Mouse (Mus musculus): ENCODE results near the gene Gpcpd1. TPM values are rescaled to one million over a fixed set of nuclear protein-coding genes. Genes with fewer than 3 reads are reported as not detected.

Gpcpd1 gene
- total RNA-seq, 2 experiments from 2014 or later, result 110 to 147 TPM

DNA sequence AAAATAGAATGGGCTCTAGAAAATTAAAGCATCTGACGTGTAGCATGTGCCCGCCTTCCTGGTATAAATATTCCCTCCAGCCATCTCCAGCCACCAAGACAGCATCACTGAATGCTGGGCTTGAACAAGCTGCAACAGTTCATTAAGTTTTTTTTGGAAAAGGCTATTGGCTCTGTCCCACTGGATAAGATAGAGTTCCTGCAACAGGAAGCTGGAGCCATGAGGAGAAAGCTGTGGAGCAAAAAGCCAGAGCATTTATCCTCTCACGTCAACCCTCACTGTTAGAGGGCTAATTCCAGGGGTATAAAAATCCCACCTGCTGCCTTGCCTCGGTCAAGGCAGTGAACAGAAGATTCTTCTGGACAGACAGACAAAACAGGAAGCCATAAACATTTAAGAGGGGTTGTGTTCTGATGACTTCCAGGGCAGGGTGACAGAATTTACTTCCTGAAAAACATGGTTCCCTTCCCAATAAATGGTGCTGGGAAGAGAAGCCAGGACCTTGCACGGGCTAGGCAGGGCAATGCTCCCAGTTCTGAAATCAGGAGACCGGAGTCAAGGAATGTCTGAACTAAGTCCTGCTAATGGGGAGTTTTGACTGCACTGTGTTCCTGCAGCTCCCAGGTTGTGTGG, 2.5 kb upstream of the Gpcpd1 start:
- no peak for DNase-seq

DNA sequence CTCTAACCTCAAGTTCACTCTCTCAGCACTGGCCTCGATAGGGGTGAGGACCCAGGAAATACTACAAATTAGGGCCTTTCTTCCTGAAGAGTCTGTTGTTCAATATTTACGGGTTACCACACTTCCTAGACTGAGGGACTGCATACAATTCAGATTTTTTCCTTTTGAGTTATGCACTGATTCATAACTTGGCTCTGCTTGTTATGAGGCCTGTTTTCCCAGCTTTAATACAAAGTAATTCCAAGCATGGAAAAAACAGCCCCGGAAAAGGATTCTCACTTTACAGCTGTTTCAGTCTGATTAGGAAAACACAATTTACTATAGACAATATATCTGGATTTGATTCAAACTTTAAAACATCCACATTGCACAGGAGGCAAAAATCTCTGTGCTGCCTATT, 1.5 kb downstream of the Gpcpd1 start:
- DNase-seq, result no peak

DNA sequence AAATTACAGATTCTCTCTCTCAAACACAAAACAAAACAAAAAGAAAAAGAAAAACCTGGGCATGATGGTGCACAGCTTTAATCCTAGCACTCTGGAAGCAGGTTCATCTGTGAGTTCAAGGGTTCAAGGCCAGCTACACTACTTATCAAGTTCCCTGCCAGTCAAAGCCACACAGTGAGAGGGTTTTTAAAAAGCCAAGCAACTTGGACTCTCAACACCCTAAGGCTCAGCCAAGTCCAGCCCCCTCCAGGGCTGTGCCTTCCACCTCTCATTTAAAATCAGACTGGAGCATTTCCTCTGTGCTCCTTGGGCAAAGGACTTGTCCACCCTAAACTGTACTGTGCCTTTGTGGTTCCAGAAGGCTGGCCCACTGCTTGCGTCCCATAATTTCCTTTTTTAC, 3.3 kb downstream of the Gpcpd1 start:
- no peak for DNase-seq

DNA sequence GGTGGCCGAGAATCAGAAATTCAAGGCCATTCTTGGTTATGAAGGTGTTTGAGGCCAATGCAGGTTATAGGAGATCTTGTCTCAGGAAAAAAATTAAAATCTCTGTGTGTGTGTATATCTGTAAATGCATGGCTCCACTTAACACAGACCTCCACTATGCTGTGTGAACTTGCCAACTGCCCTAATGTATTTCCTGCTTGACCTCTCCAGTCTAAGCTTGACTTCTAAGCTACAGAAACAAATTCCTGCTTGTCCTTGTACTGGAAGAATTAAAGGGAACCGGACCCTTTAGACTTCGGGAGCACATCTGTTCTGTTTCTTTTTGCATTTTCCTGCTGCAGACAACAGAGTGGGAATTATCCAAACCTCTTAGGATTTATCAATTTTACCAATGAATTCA, 4.4 kb downstream of the Gpcpd1 start:
- no peak for DNase-seq

DNA sequence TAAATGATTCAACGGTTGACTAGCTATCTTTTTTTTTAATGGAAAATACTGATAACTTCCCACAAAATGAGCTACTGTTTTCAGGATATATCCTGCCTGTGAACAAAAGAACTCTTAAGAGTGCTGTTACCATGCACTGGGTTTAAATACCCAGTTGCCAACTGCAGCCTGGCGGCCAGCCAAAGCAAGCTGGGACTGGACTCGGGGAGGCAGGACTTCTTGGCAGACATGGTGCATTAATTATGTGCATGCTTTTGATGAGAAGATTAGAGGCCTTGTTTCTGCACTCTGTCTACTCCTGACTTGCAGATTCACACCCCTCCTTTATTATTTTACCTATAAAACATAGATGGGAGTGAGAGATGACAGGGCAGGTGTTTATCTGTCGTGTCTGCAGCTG, 5.3 kb downstream of the Gpcpd1 start:
- DNase-seq, result peak; percentile 47

DNA sequence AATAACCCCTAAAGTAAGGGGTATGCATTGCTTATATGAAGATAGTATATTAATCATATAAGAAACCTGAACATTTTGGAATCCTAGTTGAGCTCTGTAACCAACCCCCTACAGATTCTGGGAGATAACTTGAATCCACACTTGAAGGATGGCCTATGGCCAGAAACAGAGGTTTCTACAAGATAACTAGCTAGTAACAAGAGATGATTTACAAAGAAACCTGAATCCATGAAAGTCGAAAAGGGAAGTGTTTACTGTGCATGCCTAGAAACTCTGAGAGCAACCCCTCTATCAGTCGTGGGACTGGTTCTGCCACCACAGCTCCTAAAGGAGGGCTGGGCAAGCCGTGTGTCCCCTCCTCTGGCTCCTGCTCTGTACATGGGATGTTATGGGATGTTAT, 7.8 kb downstream of the Gpcpd1 start:
- DNase-seq, result no peak

DNA sequence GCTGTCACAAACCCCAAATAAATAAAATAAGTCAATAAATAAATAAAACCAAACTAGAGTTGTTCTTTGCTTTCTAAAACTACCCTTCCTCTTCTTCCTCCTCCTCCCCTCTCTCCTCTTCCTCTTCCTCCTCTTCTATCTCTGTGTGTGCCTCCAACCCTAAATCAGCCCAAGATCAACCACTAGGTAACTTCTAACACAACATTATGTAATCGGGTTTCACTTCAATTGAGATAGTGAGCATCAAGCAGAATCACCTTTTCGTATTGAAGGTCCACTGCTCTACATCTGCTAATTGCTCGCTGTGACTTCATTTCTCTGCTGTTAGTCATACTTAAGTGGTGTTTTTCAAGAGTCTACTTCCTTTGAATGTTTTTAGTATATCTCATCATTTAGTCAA, 8.8 kb downstream of the Gpcpd1 start:
- DNase-seq, result no peak

DNA sequence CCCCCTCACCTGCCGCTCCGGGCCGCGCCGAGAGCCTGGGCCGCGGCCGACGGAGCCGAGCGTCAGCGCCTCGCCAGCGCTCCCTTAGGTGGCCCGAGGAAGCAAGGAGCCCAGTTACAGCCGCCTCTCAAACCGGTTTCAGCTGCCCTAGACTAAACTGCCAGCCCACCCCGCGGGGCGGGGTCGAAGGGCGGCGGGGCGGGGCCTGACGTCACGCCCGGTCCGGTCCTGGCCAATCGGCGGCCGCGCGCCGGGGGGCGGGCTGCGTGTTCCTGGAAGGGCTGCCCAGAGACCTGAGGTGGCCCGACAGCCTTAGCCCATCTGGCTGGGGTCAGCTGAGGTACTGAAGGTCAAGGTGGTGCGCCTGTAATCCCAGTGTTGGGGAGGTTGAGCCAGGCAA, 9.5 kb downstream of the Gpcpd1 start:
- DNase-seq, result peak; percentile 98

DNA sequence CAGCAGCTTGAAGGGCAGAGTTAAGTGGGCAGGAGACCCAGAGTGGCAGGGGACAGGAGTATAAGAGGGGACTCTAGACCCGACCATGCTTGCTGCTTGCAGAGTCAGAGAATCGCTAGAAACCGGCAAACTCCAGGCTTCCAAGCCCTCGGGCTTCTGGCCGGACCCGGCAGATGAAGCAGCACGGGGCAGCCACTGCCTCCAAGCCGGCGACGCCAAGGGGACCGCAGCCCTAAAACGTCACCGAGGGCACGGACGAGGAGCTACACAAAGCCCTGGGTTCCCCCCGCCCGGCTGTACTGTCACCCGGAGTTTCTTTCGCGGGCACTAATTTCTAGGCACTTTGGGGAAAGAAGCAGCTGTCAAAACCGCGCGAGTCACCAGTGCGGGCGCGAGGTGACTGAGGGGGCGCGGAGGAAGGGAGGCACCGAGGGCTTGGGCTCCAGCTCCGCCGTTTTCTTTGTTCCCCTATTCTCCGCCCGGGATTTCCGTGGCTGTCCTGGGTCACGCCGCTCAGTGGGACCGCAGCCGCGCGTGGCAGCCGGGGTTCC, 10.0 kb downstream of the Gpcpd1 start:
- no peak for DNase-seq

DNA sequence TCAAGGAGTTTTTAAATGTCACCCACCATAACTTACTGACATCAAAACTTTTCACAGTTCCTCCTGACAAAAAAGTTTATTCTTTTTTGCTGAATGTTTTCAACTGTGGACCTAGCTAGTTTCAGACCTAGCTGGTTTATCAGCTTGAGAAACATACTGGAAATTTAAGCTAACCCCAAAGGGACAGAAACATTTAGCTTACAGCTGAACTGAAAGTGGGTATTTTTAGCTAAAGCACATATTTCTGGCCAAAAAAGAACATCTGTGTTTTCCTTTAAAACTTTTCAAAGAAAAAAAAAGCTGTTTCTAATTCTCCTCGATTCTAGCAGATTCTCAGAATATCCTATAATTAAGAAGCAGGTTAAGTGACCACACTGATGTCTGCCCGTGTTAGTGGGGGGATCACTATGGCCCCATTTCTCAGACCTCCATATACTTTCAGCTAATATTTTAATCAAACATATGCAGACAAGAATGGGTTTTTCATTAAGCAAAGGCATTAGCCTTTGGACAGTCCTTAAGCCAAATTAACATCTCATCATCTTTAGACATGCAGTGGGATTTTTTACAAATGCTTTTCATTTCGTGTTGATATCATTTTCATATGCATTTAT, 10.9 kb downstream of the Gpcpd1 start:
- no peak for DNase-seq

DNA sequence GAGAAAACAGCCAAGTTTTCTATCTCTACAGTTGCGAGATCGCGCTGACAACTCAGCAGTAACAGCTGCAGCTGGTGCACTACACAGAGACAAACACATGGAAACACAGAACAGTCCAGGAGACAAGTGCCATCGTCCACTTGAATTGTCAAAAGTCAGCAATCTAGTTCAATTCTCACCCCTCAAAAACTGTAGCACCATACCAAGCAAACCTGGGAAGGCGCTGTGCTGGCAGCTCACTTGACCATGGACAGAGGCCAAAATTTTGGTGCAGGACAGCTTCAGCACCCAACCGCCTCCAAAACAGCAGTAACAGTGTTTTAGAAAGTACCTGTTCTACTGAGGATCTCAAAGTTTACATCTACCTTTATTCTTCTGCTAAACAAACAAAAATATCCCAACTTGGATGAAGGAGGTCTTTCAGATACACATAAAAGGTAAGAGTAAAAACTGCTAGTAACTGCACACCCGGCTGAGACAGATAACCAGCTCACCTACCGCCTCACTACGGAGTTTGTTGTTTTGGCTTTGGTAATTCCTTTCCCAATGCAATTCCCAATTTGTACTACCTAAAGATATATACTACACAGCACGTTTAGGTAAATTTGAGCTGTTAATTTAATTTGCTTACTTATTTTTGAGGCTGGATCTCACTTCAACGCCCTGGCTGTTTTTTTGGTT, 11.6 kb downstream of the Gpcpd1 start:
- DNase-seq, result peak; percentile 66

DNA sequence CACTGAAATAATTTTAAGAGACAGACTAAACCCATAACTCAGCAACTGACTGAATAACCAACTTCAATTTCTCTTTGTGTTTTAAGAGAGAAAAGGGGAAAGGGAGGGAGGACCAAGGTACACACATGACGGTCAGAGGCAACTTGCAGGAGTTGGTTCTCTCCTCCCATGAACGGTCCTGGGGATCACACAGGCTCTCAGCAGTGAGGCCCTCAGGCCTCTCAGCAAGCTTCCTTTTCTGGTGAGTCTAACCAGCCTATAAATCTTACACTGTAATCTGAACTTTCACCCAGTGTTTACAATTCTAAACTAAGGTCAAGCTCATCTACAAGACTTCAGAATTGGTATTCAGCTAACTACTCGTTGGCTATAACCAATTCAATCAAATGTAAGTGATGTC, 12.3 kb downstream of the Gpcpd1 start:
- DNase-seq, result no peak

DNA sequence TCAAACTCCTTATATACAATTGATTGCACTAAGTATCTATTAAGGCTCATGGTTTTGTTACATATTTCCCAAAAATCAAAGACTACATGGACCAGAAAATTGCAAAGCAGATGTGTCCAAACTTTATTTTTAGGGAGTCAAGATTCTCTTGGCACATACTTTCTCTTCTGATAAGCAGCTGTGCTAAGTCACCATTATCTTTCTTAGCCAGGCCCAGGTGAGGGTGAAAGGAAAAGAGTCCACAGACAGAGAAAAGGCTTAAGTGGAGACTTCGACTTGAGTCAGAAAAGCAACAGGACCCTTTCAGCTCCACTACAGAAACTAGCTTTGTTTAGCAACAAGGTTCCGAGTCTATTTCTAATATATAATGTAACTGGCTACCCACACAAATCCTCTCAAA, 14.2 kb downstream of the Gpcpd1 start:
- DNase-seq, result no peak

DNA sequence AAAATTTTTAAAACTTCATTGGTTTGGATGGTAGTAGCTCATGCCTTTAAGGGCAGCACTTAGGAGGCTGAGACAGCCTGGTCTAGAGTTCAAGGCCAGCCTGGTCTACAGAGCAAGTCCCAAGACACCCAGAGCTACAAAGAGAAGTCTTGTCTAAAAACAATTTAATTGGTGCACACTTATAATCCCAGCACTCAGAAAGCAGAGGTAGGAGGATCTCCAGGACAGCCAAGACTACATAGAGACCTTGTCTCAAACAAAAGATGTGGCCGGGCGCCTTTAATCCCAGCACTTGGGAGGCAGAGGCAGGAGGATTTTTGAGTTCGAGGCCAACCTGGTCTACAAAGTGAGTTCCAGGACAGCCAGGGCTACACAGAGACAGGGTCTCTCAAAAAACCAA, 14.9 kb downstream of the Gpcpd1 start:
- DNase-seq, result no peak

DNA sequence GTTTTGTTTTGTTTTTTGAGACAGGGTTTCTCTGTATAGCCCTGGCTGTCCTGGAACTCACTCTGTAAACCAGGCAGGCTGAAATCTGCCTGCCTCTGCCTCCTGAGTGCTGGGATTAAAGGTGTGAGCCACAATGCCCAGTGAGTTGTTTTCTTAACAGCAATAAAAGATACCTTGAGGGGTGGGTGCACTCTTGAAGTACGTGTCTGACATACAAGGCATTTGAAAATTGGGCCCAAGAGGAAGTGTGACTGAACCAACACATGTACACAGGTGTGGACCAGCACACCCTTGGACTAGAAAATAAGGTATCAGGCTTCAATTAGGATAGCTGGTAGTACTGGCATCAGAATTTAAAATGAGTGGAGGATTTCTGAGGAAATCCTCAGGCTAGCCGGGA, 16.2 kb downstream of the Gpcpd1 start:
- no peak for DNase-seq

DNA sequence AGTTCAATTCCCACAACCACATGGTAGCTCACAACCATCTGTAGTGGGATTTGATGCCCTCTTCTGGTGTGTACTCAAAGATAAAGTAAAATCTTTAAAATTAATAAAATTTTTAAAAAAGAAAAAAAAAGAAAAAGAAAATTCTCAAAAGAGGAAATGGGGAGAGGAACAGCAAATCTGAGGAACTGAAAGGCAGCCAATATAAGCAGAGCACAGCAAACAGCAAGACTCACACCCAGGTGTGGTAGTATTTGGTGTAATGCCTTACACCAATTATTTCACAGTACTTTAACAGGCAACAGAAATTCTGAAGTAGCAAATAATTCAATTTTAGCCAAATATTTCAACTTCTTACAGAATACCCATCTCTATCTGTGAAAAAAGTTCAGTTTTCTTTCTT, 16.7 kb downstream of the Gpcpd1 start:
- no peak for DNase-seq

DNA sequence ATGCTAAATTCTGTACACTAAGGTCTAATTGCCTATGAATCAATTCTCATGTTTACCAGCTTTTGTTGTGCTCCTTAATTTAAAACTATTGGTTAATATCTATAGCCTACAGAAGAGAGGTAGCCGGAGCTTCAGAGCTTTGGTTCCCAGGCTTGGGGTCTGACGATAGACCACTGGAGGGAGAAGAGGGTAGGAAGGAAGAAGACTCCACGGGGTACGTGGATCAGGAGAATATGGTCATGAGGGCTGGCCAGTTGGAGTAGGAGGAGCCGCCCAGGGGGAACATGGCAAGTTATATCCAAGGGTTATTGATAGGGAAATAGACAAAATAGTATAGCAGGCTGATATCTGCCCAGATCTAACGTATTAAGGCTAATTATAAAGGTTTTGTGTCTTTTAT, 17.8 kb downstream of the Gpcpd1 start:
- no peak for DNase-seq

DNA sequence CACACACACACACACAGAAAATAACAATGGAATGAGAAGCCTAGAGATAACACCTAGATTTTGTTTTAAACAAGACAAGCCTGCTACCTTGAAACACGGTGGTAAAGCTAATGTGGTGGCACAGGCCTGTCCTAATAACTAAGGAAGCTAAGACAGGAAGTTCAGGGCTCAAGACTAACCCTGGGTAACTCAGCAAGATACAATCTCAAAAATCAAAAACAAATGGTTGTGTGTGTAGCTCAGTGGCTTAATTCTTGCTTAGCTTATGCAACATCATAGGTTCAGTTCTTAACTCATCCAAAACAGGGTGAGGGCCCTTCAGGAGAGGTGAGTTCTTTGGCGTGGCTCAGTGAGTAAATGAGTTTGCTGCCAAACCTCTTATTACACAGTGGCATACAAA, 20.1 kb downstream of the Gpcpd1 start:
- no peak for DNase-seq

DNA sequence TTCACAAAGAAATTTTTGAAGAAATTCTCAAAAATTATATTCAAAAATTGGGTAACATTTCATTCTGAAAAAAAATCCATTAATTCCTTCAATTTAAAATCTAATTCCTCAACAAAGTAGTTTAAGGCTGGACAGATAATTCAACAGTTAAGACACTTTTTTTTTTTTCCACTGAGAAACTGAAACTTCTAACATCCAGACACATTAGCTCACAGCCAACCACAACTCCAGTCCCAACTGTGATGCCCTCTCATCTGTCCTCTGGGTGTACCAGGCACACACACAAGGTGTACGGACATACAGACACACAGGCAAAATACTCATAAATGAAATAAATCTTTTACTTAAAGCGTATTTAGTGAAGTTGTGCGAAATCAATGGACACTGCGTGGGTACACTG, 25.7 kb downstream of the Gpcpd1 start:
- DNase-seq, result no peak

DNA sequence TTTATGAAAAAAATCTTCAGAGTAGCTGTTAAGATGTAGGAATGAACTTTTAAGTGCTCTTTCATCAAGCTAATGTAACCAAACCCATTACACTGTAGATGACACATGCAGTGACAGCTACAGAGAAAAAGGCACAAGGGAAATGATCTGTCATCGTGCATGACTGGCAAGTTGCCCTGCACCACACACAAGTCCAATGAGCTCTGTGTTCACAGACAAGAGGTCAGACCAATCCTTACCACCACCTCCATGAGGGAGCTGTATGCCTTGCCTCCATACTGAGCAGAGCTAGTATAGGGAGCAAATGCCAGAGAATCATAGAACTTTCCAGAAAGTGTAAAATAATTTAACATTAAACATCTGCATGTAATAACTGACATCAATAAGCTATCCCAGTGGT, 59.7 kb downstream of the Gpcpd1 start:
- DNase-seq, result no peak

DNA sequence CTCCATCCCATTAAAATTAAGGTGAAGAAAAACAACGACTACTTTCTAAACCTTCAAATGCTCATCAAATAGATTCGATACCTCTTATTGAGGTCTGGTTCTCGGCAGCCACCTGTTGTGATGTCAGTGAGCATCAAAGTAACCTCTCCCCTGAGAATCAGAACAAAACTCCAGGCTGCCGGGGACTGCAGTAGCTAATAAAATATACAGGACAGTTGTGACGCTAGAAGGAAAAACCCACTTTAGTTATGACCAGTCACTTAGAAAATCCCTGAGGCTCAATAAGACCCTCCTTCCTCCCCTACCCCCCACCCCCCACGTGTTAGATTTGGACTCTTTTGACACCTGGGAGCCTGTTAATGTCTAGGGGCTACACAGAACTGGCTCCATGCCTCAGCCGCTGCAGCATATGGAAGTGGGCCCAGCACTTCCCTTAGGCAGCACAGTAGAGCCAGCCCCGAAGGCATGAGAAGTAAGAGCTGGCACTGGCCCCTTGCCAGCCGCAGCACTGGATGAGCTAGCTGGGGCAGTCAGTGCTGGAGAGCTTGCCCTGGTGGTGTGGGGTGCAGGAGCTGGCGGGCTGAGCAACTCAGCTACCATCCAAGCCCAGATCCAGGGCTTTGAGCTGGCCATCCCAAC, 60.5 kb downstream of the Gpcpd1 start:
- no peak for DNase-seq

DNA sequence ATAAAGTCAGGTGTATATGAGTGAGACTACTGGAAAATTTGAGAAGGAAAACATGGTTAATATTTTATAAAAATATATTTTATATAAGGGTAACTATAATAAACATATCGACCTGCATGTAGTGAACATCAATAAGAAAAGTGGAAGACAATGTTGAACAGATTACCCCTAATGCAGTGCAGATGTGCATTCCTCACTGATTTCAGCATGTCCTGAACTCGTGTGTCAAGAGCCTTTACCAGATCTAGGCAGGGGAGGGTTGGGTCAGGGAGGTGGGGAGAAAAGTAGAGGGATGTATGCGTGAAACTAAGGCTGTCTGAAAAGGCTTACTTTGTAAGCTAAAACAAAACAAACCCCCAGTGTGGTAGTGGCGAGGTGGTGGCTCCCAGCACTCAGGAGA, 61.4 kb downstream of the Gpcpd1 start:
- no peak for DNase-seq
